Mouse (Mus musculus) ES-E14 (cell line): Measurements from ENCODE around the gene Mdh1.

Experiments
- CHD2 ChIP-seq: IDR thresholded peaks from 2 replicates; pipeline ENCODE4 v1.6.1; 2014; ENCODE audit warnings: mild to moderate bottlenecking, low read depth, low read length, inconsistent platforms
- HCFC1 ChIP-seq: IDR thresholded peaks from 2 replicates; pipeline ENCODE4 v1.6.1; 2012; ENCODE audit warnings: low read length, inconsistent platforms, borderline replicate concordance; ENCODE audit not compliant: insufficient read depth
- ZC3H11A ChIP-seq: IDR thresholded peaks from 2 replicates; pipeline ENCODE4 v1.6.1; 2012; ENCODE audit warnings: low read depth, mild to moderate bottlenecking, inconsistent platforms, low read length, borderline replicate concordance

GRCm38 (mm10) chr11:21552049-21552448 is 20.1 kb downstream of the Mdh1 start:
- TF ChIP-seq ZC3H11A (no peak), HCFC1 (no peak), CHD2 (no peak)
